Mouse (Mus musculus): ENCODE measurements around the gene Ttll7.

The Ttll7 gene

DNA sequence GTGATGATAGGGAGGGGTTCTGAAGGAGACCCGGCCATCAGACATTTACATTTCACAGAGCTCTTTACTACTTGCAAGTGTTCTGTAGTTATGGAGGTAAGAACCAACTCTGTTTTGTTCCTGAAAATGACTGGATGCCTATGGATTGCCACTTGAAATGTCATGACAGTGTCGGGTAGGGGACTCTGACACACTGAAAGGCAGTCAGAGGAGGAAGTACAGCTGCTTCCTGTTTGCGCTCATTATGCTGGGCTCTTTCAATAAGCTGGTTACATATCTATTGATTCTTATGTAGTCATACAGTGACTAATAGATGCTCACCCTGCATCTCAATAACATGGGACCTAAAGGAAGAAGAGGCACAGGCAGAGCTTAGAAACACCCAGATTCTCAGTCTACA, 148.8 kb downstream of the Ttll7 start:
- DNase-seq: no peak

DNA sequence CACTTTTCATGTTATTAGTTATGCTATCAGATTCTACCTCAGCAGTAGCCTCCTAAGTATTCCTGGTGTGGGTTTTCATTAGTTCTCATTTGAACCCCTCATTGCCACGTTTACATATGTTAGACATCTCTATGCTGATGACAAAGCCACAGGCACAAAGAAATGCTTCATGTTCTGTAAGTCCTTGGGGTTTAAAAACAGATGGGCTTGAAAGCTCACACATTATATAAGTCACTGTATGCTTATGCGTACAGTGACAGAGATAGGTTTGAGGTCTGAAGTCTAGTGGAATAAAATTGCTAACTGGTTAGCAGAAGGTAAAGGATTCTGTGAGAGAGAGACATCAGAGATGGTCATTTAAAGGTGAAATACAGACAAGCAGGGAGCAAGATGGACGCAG, 149.4 kb downstream of the Ttll7 start:
- no peak for DNase-seq

DNA sequence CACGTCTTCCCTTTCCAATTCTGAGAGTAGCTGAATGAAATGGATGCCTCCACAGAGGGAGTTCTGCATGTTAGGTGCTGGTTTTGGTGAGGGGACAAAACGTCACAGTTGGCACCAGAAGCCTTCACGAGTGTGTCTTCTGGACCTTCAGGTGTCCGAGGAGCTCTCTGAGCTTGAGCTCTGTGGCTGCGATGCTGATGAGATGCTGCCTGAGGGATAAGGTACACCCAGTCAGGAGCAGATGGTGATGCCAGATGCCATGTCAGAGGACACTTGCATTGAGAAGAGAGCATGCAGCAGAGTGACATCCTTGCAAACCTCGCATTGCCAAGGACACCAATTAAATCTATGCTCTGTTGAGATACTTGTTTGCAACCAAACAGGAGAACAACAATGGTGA, 164.3 kb downstream of the Ttll7 start:
- DNase-seq: no peak

DNA sequence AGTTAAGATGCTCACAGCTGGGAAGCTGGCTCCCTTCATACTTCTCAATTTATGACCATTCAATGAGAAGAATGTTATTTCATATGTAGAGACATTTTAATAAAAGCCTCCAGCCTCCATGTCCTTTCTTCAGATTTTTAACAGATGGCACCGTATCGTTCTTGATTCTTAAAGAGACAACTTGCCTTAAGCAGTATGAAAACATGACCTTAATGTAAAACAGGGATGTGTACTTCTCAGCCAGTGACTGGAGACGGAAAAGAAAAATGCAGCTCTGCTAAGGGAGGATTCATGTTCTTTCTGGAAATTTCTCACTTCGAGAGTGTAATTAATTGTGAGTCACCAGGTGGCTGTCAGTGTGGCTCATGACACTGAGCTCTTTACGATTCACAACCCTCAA, 167.3 kb downstream of the Ttll7 start:
- no peak for DNase-seq

DNA sequence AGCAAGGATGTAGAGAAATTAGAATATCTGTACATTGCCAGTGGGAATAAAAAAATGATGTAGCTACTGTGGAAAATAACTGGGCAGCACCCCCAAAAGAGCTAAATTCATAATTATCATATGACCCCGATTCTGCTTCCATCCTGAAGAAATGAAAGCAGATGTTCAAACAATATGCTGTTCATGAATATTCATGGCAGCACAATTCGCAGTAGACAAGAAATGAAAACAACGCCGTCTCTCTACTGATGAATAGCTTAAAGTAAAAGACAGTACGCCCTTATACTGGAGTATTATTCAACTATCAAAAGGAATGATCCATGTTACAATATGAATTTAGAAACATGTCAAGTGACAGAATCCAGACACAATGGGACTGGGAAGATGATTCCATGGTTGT, 174.1 kb downstream of the Ttll7 start:
- no peak for DNase-seq

DNA sequence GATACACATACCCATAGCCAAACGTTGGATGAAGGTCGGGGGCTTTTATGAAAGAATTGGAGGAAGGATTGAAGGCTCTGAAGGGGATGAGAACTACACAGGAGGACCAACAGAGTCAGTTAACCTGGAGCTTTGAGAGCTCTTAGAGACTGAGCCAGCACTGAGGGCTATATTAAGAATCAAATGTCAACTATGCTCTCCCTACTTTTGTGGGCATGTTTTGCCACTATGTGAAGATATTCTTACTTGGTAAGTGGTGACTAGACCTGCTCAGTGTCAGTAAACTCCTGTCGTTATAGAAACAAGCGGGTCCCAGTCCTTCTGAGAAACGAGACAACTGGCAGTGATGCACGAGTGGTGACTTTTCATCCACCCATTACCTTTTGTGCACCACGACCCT, 176.2 kb downstream of the Ttll7 start:
- DNase-seq: no peak

DNA sequence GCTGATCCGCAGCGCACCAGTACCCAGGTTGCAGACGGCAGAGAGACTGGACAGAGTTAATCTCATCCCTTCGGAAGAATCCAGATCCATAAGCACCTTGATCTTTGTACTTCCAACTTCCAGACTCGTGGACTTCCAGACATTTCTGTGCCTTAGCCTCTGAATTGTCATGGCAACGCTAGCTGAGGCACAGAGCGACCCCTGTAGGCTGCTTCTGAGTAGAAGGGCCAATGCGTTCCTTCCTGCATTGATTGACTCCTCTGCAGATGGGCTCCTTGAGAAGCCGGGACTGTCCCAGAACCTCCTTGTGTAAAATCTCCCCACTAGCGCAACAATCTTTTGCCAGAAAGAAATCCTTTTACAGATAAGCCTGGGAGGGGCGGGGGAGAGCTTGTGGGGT, 177.6 kb downstream of the Ttll7 start:
- no peak for DNase-seq

DNA sequence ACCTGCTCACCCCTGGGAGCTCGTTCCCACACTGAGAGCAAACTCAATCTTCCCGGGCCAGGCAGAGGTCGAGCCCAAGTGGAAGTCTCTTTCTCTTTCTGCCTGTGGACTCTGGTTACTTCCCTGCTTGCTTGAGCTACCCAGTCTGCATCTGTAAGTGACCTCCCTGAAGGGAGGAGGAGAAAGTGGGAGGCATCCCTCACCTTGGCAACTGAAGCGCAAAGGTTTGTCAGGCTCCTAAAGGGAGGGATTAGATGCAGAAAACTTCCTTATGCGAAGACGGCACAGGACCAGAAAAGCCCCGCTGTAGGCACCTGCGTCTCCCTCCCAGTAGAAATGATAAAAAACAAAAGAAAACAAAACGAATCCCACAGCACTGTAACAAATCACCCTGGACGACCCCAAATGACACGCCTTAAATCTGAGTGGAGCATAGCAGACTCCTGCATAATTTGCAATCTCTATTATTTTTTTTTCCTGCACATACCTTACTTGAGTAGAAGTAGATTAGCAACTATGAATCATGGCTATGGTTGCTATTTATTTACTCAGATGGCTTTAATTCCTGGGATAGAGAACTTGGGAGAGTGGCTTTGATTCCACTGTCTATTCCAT, 178.2 kb downstream of the Ttll7 start:
- DNase-seq: no peak
